Mouse (Mus musculus): Measurements from ENCODE around the gene Fnd3c2.
"Not testable (repeated sequence)": the region's sequence is repeated elsewhere in the genome, so short reads cannot be mapped to it uniquely, and the experiment has no call there.

Gene Fnd3c2

GRCm38 (mm10) chrX:106255276-106255675 is at the start of gene Fnd3c2:
Fnd3c2 (minus strand) TSS chrX:106255376.
- DNase-seq (ENCODE audit: low spot score), result no peak

GRCm38 (mm10) chrX:106284441-106284840 is 29.3 kb upstream of the Fnd3c2 start:
- DNase-seq (ENCODE audit: low spot score), result no peak

- no peak for DNase-seq (ENCODE audit: low spot score)
Observed at GRCm38 (mm10) chrX:106221058-106221457, 34.1 kb downstream of the Fnd3c2 start, which contains the start of gene Taf9b. Taf9b (minus strand) TSS chrX:106221158.

- peak; percentile 64 for DNase-seq (ENCODE audit: low spot score)
Observed at GRCm38 (mm10) chrX:106219171-106220032, 35.8 kb downstream of the Fnd3c2 start.

- DNase-seq (ENCODE audit: low spot score), result no peak
Observed at GRCm38 (mm10) chrX:106209100-106209499, 46.1 kb downstream of the Fnd3c2 start.

- DNase-seq (ENCODE audit: low spot score), result no peak
Observed at GRCm38 (mm10) chrX:106198904-106199303, 56.3 kb downstream of the Fnd3c2 start.

- DNase-seq (ENCODE audit: low spot score), result peak; percentile 17
Observed at GRCm38 (mm10) chrX:106197308-106197707, 57.9 kb downstream of the Fnd3c2 start.

- not testable (repeated sequence) for DNase-seq (ENCODE audit: low spot score)
Observed at GRCm38 (mm10) chrX:106194361-106194760, 60.8 kb downstream of the Fnd3c2 start.

GRCm38 (mm10) chrX:106190091-106190490 is 65.1 kb downstream of the Fnd3c2 start:
- DNase-seq (ENCODE audit: low spot score), result no peak

- no peak for DNase-seq (ENCODE audit: low spot score)
Observed at GRCm38 (mm10) chrX:106189356-106189755, 65.8 kb downstream of the Fnd3c2 start.

GRCm38 (mm10) chrX:106187737-106188136 is 67.4 kb downstream of the Fnd3c2 start:
- peak; percentile 37 for DNase-seq (ENCODE audit: low spot score)

GRCm38 (mm10) chrX:106186713-106187649 is 68.2 kb downstream of the Fnd3c2 start, which contains the start of gene Pgk1:
Pgk1 (plus strand) TSS chrX:106187100.
- DNase-seq (ENCODE audit: low spot score), result peak; percentile 85

- DNase-seq (ENCODE audit: low spot score), result no peak
Observed at GRCm38 (mm10) chrX:106185706-106186105, 69.5 kb downstream of the Fnd3c2 start.
